Mouse (Mus musculus) stomach, postnatal 0 days (tissue): ENCODE measurements at regions not wholly inside any gene's neighbourhood (a gene's known extent, or its start where the extent isn't known, plus 50 kb on each side); places are given as distances from the start of the nearest gene placed in this dataset.
A peak's percentile ranks its signal among the peaks of the same experiment; 100 is the strongest.

Experiments used
- ATAC-seq: fragments of 200-750 bp; cut with Nextera tagmentation; 2 replicates; pipeline ENCODE4 v1.8.0; 2017; ENCODE audit not compliant: low FRiP score, low TSS enrichment
- DNase-seq: peaks from one replicate; pipeline ENCODE4 v3.0.0-alpha.2; 2016; ENCODE audit warnings: low spot score
- H3K27ac ChIP-seq: fragments of 300-500 bp; sonication (generic); replicated peaks from 2 replicates; pipeline ENCODE4 v1.5.1; 2014; ENCODE audit warnings: mild to moderate bottlenecking, control low read depth
- H3K27me3 ChIP-seq: fragments of 300-500 bp; sonication (generic); 2 replicates; pipeline ENCODE4 v1.6.1; 2014; ENCODE audit warnings: low read length; ENCODE audit not compliant: control insufficient read depth, insufficient read depth
- H3K36me3 ChIP-seq: fragments of 300-500 bp; sonication (generic); 2 replicates; pipeline ENCODE4 v1.6.1; 2014; ENCODE audit warnings: low read length, mixed read lengths; ENCODE audit not compliant: control insufficient read depth, insufficient read depth
- H3K4me1 ChIP-seq: fragments of 300-500 bp; sonication (generic); replicated peaks from 2 replicates; pipeline ENCODE4 v1.6.1; 2014; ENCODE audit warnings: antibody characterized with exemption; ENCODE audit not compliant: control insufficient read depth, insufficient read depth
- H3K4me2 ChIP-seq: fragments of 300-500 bp; sonication (generic); replicated peaks from 2 replicates; pipeline ENCODE4 v1.6.1; 2014; ENCODE audit warnings: low read depth, mild to moderate bottlenecking, control low read depth, moderate library complexity
- H3K4me3 ChIP-seq: fragments of 300-500 bp; sonication (generic); 2 replicates; pipeline ENCODE4 v1.5.1; 2014; ENCODE audit warnings: low read depth, low read length, control low read depth
- H3K9ac ChIP-seq: fragments of 300-500 bp; sonication (generic); 2 replicates; pipeline ENCODE4 v1.6.1; 2014; ENCODE audit warnings: mild to moderate bottlenecking, low read length, control low read depth, mixed read lengths
- H3K9me3 ChIP-seq: fragments of 300-500 bp; sonication (generic); 2 replicates; pipeline ENCODE4 v1.6.1; 2016; ENCODE audit warnings: low read length; ENCODE audit not compliant: control insufficient read depth
- CTCF ChIP-seq: IDR thresholded peaks from 2 replicates; pipeline ENCODE4 v1.5.1; 2016; ENCODE audit warnings: antibody characterized with exemption, low read depth, mild to moderate bottlenecking, moderate library complexity
- EP300 ChIP-seq: optimal IDR thresholded peaks from 2 replicates; pipeline ENCODE3; 2016; ENCODE audit warnings: antibody characterized with exemption
- WGBS: fragments of 180-500 bp; shearing (Covaris S2); extraction: QIAGEN DNeasy Blood & Tissue Kit; methylation state at CpG from one replicate; pipeline ENCODE4 v1.1.7; 2014; 5-methylcytosine and 5-hydroxymethylcytosine counted together

DNA sequence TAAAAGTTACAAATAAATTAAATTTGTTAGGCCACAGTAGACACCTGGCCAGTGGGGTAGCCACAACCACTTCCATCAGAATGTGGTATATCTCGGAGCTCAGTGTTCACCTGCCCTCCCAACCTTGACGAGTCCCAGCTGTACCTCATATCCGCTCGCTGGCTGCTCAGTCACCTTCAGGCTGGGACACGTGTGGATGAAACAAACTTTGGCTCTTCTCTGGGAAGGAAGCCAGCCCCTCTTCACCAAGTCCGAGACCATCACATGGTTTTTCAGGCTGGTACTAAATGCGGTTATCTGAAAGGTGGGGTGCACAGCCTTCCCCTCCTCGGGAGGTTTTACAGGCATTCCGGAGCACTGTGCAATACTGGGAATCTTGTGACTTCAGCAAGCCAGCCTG is 113.3 kb upstream of the D7Ertd443e start:
- H3K4me2 ChIP-seq, result no peak overlapping the region
- no peaks in the 10 kb centered on the region for H3K9me3 ChIP-seq
- H3K27me3 ChIP-seq, result no peaks in the 10 kb centered on the region
- WGBS, result 30% methylated on average over 9 of the region's 9 CpGs
- no peak for DNase-seq
- no peaks in the 10 kb centered on the region for H3K4me1 ChIP-seq
- no peak overlapping the region for H3K27ac ChIP-seq
- H3K4me3 ChIP-seq, result no peak overlapping the region
- TF ChIP-seq CTCF, result no peak
- no peak for TF ChIP-seq EP300
- H3K36me3 ChIP-seq, result no peaks in the 10 kb centered on the region
- H3K9ac ChIP-seq, result no peak overlapping the region
- 0 out of 2 replicates have a peak, but pooled peaks have one; percentile 19 for ATAC-seq

- Histone ChIP-seq H3K36me3 (no peaks in the 10 kb centered on the region), H3K9me3 (no peaks in the 10 kb centered on the region), H3K4me3 (no peak overlapping the region), H3K27me3 (no peaks in the 10 kb centered on the region), H3K4me1 (no peaks in the 10 kb centered on the region), H3K4me2 (no peak overlapping the region), H3K27ac (no peak overlapping the region), H3K9ac (no peak overlapping the region)
- no peak for TF ChIP-seq CTCF
- TF ChIP-seq EP300, result no peak
- no peak for DNase-seq
- WGBS, result 39% methylated on average over 4 of the region's 4 CpGs
- no peak for ATAC-seq
Observed at GRCm38 (mm10) chr7:134499429-134499828, 114.0 kb upstream of the D7Ertd443e start.

DNA sequence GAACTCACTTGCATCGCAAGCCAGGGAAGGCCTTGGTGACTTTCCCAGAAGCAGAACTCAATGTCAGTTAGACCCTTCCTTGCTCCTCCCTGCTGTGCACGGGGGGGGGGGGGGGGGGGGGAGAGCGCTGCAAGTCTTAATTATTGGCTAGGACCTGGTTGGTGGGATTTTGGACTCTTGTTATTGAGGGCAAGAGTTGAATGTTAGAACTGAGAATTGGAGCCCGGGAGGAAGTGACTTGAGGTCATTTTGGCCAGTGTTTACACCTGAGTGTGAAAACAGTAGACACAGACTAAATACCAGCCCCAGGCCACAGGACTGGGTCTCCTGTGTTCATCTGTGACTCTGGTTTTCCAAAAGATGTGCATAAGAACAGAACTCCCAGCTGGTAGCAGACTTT is 114.7 kb upstream of the D7Ertd443e start:
- no peaks in the 10 kb centered on the region for H3K27me3 ChIP-seq
- no peak overlapping the region for H3K27ac ChIP-seq
- no peaks in the 10 kb centered on the region for H3K36me3 ChIP-seq
- no peak for DNase-seq
- H3K4me3 ChIP-seq, result no peak overlapping the region
- no peak for TF ChIP-seq CTCF
- no peak for TF ChIP-seq EP300
- ATAC-seq, result no peak
- no peak overlapping the region for H3K9ac ChIP-seq
- 36% methylated on average over 4 of the region's 4 CpGs for WGBS
- H3K9me3 ChIP-seq, result no peaks in the 10 kb centered on the region
- H3K4me2 ChIP-seq, result no peak overlapping the region
- H3K4me1 ChIP-seq, result no peaks in the 10 kb centered on the region

- no peak overlapping the region for H3K27ac ChIP-seq
- H3K9me3 ChIP-seq, result no peaks in the 10 kb centered on the region
- DNase-seq (no peak), ATAC-seq (peak; percentile 53; the same call in 1 of the 2 replicates)
- H3K27me3 ChIP-seq, result no peaks in the 10 kb centered on the region
- H3K9ac ChIP-seq, result no peak overlapping the region
- H3K36me3 ChIP-seq, result no peaks in the 10 kb centered on the region
- no peaks in the 10 kb centered on the region for H3K4me1 ChIP-seq
- 10% methylated on average over 1 of the region's 1 CpGs for WGBS
- no peak overlapping the region for H3K4me3 ChIP-seq
- no peak overlapping the region for H3K4me2 ChIP-seq
- TF ChIP-seq CTCF (no peak), EP300 (no peak)
Observed at GRCm38 (mm10) chr7:134501079-134501478, 115.6 kb upstream of the D7Ertd443e start.

GRCm38 (mm10) chr7:134510333-134510928 is 125.0 kb upstream of the D7Ertd443e start:
- Histone ChIP-seq H3K4me3 (no peak overlapping the region), H3K27ac (no peak overlapping the region), H3K9me3 (no peaks in the 10 kb centered on the region), H3K36me3 (no peaks in the 10 kb centered on the region), H3K27me3 (no peaks in the 10 kb centered on the region), H3K4me2 (no peak overlapping the region), H3K9ac (no peak overlapping the region), H3K4me1 (no peaks in the 10 kb centered on the region)
- WGBS, result 51% methylated on average over 6 of the region's 6 CpGs
- ATAC-seq (no peak), DNase-seq (no peak)
- TF ChIP-seq CTCF (no peak), EP300 (no peak)

GRCm38 (mm10) chr7:134519372-134519975 is 134.0 kb upstream of the D7Ertd443e start:
- ATAC-seq (no peak), DNase-seq (no peak)
- H3K27ac ChIP-seq, result no peak overlapping the region
- H3K4me2 ChIP-seq, result no peak overlapping the region
- TF ChIP-seq EP300 (no peak), CTCF (peak; percentile 16; the same call in 1 of the 2 replicates)
- no peak overlapping the region for H3K4me3 ChIP-seq
- no peak overlapping the region for H3K9ac ChIP-seq
- no peaks in the 10 kb centered on the region for H3K4me1 ChIP-seq
- H3K36me3 ChIP-seq, result no peaks in the 10 kb centered on the region
- no peaks in the 10 kb centered on the region for H3K27me3 ChIP-seq
- 75% methylated on average over 9 of the region's 9 CpGs for WGBS
- H3K9me3 ChIP-seq, result no peaks in the 10 kb centered on the region
